Mouse (Mus musculus) ES-Bruce4 (cell line): Measurements from ENCODE around the gene Mrps7.

Source experiments
- EP300 ChIP-seq: IDR thresholded peaks from 2 replicates; pipeline ENCODE4 v1.6.1; 2011; ENCODE audit warnings: low read depth, low read length; ENCODE audit not compliant: insufficient read depth
- POLR2A ChIP-seq: IDR thresholded peaks from one replicate; pipeline ENCODE4 v1.8.1; 2011; ENCODE audit warnings: low read length; ENCODE audit not compliant: insufficient read depth

DNA sequence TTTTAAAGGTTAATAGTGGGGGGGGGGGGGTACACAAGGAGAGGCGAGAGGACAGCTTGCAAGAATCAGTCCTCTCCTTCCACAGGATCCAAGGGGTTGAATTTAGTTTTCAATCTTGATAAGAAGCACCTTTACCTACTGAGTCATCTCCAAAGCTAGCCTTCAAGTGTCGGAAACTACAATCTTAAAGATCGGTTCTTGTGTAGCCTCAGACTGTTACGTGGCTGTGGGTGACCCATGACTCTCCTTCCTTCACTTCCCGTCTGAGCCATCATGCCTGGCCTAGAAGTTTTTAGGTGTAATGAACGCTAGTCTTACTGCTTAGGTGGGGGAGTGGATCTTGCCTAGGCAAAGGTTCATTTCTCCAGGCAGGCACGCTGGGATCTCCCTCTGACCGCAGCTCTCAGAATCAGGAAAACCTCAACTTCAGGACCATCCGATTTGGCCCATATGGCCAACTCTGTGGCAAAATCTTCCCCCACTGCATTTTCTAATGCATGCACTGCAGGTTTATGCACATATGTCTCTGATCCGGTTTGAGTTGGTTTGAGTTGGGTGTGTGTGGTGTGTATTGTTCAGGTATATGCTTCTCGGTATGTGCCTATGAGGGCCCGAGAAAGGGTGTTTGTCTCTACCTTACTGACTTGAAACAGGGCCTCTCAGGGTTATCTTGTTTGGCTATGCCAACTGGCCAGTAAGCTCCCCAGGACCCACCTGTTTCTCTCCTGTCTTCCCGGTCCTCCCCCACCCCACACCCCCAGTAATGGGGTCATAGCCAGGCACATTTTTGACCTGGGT, 26.2 kb downstream of the Mrps7 start:
- no peak for TF ChIP-seq POLR2A
- no peak for TF ChIP-seq EP300
